Mouse (Mus musculus) right cerebral cortex, adult 18-20 months (tissue): ENCODE data around the gene Sirt2.

Source experiments
- DNase-seq: peaks from one replicate; pipeline ENCODE4 v3.0.0; 2022; ENCODE audit warnings: mixed read lengths

The Sirt2 gene

GRCm38 (mm10) chr7:28767462-28767965, 979 bp downstream of the Sirt2 start, which contains the start of gene Nfkbib:
Gene Nfkbib (minus strand): TSS chr7:28767512.
- DNase-seq, result no peak

GRCm38 (mm10) chr7:28769414-28769958, 3.0 kb downstream of the Sirt2 start:
- no peak for DNase-seq

GRCm38 (mm10) chr7:28770309-28770708, 3.8 kb downstream of the Sirt2 start:
- no peak for DNase-seq

- no peak for DNase-seq
Measured at GRCm38 (mm10) chr7:28771867-28772266, 5.3 kb downstream of the Sirt2 start.

- DNase-seq, result no peak
Measured at GRCm38 (mm10) chr7:28773163-28773562, 6.6 kb downstream of the Sirt2 start.

GRCm38 (mm10) chr7:28774164-28774563, 7.6 kb downstream of the Sirt2 start:
- DNase-seq, result peak; percentile 48

- no peak for DNase-seq
Measured at GRCm38 (mm10) chr7:28775129-28775528, 8.6 kb downstream of the Sirt2 start.

GRCm38 (mm10) chr7:28778825-28779224, 12.3 kb downstream of the Sirt2 start:
- no peak for DNase-seq

- peak; percentile 84 for DNase-seq
Measured at GRCm38 (mm10) chr7:28780067-28780658, 13.6 kb downstream of the Sirt2 start.

- DNase-seq, result peak; percentile 68
Measured at GRCm38 (mm10) chr7:28780857-28781256, 14.3 kb downstream of the Sirt2 start.

GRCm38 (mm10) chr7:28781261-28781663, 14.7 kb downstream of the Sirt2 start:
- no peak for DNase-seq

- no peak for DNase-seq
Measured at GRCm38 (mm10) chr7:28785161-28785560, 18.6 kb downstream of the Sirt2 start.

GRCm38 (mm10) chr7:28787884-28788283, 21.3 kb downstream of the Sirt2 start:
- DNase-seq, result no peak

GRCm38 (mm10) chr7:28788307-28789195, 22.0 kb downstream of the Sirt2 start, which contains the start of gene Rinl:
Gene Rinl (plus strand): TSS chr7:28788969.
- DNase-seq, result no peak

- DNase-seq, result no peak
Measured at GRCm38 (mm10) chr7:28789235-28789634, 22.7 kb downstream of the Sirt2 start.

GRCm38 (mm10) chr7:28790066-28790806, 23.7 kb downstream of the Sirt2 start:
- DNase-seq, result no peak

GRCm38 (mm10) chr7:28791706-28792105, 25.2 kb downstream of the Sirt2 start:
- no peak for DNase-seq

- DNase-seq, result no peak
Measured at GRCm38 (mm10) chr7:28792391-28793185, 26.1 kb downstream of the Sirt2 start.

GRCm38 (mm10) chr7:28793834-28794233, 27.3 kb downstream of the Sirt2 start:
- DNase-seq, result no peak

GRCm38 (mm10) chr7:28794496-28794895, 28.0 kb downstream of the Sirt2 start:
- no peak for DNase-seq

- DNase-seq, result no peak
Measured at GRCm38 (mm10) chr7:28795832-28796231, 29.3 kb downstream of the Sirt2 start.

GRCm38 (mm10) chr7:28796562-28796975, 30.0 kb downstream of the Sirt2 start:
- DNase-seq, result peak; percentile 82
